Mouse (Mus musculus): ENCODE results near the gene Prss41. TPM values are rescaled to one million over a fixed set of nuclear protein-coding genes. Genes with fewer than 3 reads are reported as not detected.

The Prss41 gene
- total RNA-seq, 1 experiment from 2014 or later: 1.0 TPM

GRCm38 (mm10) chr17:23825591-23825990, 18.4 kb downstream of the Prss41 start:
- no peak for DNase-seq

- no peak for DNase-seq
These were observed 20.4 kb downstream of the Prss41 start for GRCm38 (mm10) chr17:23823614-23824013.

- no peak for DNase-seq
These were observed 21.0 kb downstream of the Prss41 start for GRCm38 (mm10) chr17:23823018-23823417.

GRCm38 (mm10) chr17:23822094-23822493, 21.9 kb downstream of the Prss41 start:
- DNase-seq: no peak

- no peak for DNase-seq
These were observed 23.2 kb downstream of the Prss41 start for GRCm38 (mm10) chr17:23820731-23821130.

GRCm38 (mm10) chr17:23819235-23819634, 24.7 kb downstream of the Prss41 start:
- DNase-seq: no peak

GRCm38 (mm10) chr17:23818579-23818978, 25.4 kb downstream of the Prss41 start:
- no peak for DNase-seq

- DNase-seq: no peak
These were observed 28.3 kb downstream of the Prss41 start for GRCm38 (mm10) chr17:23815641-23816040.

- DNase-seq: no peak
These were observed 36.1 kb downstream of the Prss41 start for GRCm38 (mm10) chr17:23807918-23808317.

GRCm38 (mm10) chr17:23806867-23807266, 37.1 kb downstream of the Prss41 start:
- peak; percentile 62 for DNase-seq

- no peak for DNase-seq
These were observed 39.4 kb downstream of the Prss41 start for GRCm38 (mm10) chr17:23804426-23805085.

GRCm38 (mm10) chr17:23803366-23804041, 40.5 kb downstream of the Prss41 start:
- DNase-seq: peak; percentile 89

GRCm38 (mm10) chr17:23802746-23803365, 41.1 kb downstream of the Prss41 start:
- peak; percentile 94 for DNase-seq

- DNase-seq: no peak
These were observed 42.3 kb downstream of the Prss41 start for GRCm38 (mm10) chr17:23801627-23802026.

- DNase-seq: no peak
These were observed 46.7 kb downstream of the Prss41 start for GRCm38 (mm10) chr17:23797316-23797715.

- no peak for DNase-seq
These were observed 48.6 kb downstream of the Prss41 start for GRCm38 (mm10) chr17:23795323-23795722.

GRCm38 (mm10) chr17:23791079-23791357, 53.0 kb downstream of the Prss41 start:
- DNase-seq: no peak

GRCm38 (mm10) chr17:23790269-23791078, 53.5 kb downstream of the Prss41 start, which contains the start of gene Srrm2:
Srrm2 (plus strand) TSS chr17:23790532.
- DNase-seq: peak; percentile 66

- no peak for DNase-seq
These were observed 54.2 kb downstream of the Prss41 start for GRCm38 (mm10) chr17:23789749-23790268.

- no peak for DNase-seq
These were observed 55.0 kb downstream of the Prss41 start for GRCm38 (mm10) chr17:23788973-23789372.

All from adrenal gland, postnatal 25 days (tissue).